Mouse (Mus musculus): ENCODE measurements around the gene Taar7b.

The Taar7b gene

DNA sequence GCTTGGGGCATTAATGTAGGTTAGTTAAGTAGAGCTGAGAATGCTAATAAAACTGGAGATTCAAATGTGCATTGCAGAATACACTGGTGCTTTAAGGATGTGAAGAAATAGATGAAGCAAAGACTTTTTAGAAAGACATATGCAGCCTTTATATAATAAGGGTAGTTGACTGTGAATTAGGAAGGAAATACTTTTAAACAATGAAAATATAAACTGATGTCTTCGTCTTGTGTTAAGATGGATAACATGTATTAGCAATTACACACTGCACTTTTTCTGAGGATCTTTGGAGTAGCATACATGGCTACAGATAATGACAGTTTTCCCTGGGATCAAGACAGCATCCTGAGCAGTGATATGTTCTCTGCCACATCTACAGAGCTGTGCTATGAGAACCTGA is at the start of gene Taar7b:
Gene Taar7b, plus strand, starts transcription at position 301 of the 400 bp plus-strand sequence.
- DNase-seq = no peak

DNA sequence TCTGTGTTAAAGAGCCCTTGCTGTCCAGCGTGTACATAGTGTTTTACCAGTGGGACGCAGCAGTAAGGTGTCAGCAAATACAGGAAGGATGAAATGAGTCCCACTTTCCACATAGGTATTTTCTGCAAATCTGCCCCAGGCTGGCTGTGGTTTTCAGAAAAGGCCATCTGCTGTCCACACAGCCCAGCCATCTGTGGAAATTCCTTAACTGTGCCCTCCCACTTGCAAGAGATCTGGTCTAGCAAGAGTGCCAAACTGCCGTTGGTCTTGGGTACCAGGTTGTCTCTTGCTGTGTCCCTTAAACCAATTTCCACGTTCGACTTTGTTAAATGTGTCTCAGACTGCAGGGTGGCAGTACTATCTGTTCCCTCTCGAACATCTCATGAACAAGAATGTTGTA is 48.0 kb upstream of the Taar7b start:
- no peak for DNase-seq

DNA sequence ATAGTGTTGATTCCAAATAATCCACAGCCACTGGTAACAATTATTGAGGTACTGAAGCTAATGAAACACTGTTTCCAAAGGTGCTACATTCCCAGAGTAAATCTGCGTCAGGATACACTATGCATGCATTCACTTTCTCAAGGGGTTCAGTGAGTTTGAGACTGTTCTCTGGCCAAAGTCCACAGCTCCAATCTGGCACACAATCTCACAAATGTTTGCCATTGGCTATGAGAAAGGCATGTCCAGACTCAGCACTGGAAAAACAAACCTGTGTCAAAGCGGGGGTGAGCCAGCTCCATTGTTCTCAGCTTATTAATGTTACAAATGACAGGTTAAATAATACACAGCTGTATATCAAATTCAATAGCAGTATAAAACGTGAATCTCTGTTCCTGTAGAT is 40.7 kb upstream of the Taar7b start:
- no peak for DNase-seq

DNA sequence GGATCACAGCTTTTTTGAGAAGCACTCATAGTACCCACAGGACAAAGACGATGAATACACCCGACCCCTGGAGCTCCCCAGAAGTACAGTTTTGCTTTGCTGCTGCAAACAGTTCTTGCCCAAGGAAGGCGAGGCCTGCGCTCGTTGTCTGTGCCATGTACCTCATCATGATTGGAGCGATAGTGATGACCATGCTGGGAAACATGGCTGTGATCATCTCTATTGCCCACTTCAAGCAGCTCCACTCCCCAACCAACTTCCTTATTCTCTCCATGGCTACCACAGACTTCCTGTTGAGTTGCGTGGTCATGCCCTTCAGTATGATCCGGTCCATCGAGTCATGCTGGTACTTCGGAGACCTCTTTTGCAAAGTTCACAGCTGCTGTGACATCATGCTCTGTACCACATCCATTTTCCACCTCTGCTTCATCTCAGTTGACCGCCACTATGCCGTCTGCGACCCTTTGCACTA is 39.3 kb upstream of the Taar7b start, which contains the start of gene Taar4:
Gene Taar4, plus strand, starts transcription at position 51 of the 472 bp plus-strand sequence.
- DNase-seq = no peak

DNA sequence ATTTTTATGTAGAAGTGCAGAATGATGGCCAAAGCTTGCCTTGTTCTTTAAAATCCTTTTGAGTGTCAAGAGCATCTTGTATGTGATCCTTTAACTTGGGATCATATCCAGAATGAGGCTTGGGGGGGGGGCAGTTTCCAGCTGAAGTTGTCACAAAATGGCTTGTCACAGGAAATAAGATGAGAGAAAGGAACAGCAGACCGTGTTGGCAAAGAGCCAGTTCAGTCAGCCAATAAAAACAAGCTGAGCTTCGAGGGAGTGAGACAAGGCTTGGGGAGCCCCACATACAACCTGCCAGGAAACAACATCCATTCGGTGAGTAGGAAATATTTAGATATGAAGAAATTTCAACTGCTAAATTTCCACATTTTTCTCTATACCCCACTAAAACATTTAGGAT is 36.3 kb upstream of the Taar7b start:
- no peak for DNase-seq

DNA sequence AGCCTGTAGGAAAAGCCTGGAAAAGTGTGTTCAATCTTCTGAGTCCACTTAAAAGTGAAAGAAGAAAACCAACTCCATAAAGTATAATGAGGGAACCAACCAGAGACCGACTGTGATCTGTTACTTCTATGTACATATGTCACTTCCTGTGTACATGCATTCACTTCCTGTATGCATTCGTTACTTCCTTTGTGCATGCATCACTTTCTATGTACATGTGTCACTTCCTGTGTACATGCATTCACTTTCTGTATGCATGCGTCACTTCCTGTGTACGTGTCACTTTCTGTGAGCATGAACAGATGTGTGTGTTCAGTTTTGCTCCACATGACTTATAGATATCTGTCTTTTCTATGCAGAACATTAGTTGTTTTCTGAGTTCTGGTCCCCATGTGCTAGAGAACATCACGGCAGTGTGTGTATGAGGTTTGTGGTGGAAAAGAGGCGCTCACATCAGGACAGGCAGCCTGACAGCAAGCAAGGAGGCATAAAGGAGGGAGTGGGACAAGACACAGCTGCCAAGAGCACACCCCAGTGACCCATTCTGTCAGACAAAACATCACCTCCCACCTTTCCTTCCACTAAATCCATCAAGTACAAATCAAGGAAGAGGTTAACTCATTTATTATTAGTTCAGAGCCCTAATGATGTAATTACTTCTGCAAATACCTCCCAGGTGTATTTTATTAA is 34.7 kb upstream of the Taar7b start:
- no peak for DNase-seq

DNA sequence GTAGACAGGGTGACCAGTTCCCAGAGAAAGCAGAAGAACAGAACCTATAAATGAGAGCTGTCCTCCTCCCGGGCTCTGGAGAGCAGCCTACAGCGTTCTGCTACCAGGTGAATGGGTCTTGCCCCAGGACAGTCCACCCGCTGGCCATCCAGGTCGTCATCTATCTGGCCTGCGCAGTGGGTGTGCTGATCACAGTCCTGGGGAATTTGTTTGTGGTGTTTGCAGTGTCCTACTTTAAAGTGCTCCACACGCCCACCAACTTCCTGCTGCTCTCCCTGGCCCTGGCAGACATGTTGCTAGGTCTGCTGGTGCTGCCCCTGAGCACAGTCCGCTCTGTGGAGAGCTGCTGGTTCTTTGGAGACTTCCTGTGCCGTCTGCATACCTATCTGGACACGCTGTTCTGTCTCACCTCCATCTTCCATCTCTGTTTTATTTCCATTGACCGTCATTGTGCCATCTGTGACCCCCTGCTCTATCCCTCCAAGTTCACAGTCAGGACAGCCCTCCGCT is 29.0 kb upstream of the Taar7b start, which contains the start of gene Taar5:
Gene Taar5, plus strand, starts transcription at position 51 of the 510 bp plus-strand sequence.
- no peak for DNase-seq

DNA sequence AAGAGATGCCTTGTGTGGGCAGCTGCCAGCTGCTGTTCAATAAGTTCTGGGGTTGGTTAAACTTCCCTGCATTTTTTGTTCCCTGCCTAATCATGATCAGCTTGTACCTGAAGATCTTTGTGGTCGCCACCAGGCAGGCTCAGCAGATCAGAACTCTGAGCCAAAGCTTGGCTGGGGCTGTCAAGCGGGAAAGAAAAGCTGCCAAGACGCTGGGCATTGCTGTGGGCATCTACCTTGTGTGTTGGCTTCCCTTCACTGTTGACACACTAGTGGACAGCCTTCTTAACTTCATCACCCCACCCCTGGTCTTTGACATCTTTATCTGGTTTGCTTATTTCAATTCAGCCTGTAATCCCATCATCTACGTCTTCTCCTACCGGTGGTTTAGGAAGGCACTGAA is 28.5 kb upstream of the Taar7b start:
- no peak for DNase-seq

DNA sequence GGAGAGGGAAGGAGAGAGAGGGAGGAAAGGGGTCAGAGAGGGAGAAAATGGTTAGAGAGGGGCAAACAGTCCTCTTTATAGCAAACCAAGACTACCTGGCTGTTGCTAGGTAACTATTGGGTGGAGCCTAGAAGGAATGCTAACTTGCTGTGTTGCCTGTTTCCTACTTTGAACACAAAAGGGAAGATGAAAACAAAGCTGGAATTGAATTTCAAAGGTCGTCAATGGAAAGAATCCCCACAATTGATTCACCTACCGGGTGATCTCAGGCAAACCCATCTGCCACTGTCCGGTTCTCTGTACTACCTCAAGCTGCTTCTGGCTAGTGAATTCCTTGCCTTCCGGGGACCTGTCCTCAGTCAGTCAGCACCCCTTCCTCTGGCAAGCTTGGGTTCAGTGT is 21.8 kb upstream of the Taar7b start:
- no peak for DNase-seq

DNA sequence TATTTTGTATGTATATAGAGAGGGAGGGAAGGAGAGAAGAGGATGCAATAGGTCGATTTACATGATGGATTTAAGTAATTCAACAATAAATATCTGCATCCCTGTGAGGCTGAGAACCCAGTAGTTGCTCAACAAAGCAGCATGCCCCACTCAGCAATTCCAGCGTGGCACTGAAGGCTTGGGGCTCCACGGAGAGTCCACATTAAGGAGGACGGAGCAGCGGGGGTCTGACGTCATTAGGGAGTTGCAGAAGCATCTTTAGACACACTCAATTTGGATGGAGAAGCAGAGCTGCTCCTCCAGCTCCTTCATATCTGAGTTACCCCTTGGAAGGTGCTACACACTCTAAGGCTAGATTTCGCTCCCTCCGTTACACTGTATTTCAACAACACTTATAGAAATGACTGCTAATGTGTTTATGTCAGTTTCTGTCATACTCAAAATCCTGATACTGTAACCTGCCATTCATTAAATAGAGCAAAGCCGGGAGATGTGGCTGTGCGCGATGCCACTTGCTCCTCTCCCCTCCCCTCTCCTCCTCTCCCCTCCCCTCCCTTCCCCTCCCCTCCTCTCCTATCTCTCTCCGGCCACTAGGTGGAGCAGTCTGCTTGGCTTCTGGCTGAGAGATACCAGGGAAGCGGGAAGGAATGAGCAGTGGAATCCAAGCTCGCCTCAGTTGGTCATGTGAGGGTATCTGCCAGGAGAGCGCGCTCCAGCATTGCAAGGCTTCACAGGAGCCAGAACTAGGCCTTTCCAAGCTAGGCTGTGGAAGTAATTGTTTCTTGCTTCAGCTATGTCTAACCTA is 20.6 kb upstream of the Taar7b start:
- peak; percentile 41 to 42 for DNase-seq

DNA sequence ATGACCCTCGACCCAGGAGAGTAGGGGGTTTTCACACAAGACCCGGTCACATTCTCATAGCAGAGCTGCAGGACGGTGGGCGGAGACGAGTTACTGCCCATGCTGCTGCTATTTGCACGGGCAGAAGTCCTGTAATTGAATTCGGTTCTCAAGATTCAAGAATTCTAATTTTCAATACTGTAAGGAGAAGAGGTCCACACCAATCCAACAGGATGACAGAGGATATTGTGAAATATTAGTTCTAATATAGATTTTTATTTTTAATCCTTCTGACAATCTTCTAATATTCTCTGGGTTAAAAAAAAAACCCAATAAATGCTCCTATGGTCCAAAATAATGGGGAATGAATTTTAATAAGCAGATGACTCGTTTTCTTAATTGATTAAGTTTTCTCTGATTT is 14.2 kb upstream of the Taar7b start, which contains the start of gene Taar6:
Gene Taar6, minus strand, starts transcription at position 101 of the 400 bp plus-strand sequence.
- no peak for DNase-seq

DNA sequence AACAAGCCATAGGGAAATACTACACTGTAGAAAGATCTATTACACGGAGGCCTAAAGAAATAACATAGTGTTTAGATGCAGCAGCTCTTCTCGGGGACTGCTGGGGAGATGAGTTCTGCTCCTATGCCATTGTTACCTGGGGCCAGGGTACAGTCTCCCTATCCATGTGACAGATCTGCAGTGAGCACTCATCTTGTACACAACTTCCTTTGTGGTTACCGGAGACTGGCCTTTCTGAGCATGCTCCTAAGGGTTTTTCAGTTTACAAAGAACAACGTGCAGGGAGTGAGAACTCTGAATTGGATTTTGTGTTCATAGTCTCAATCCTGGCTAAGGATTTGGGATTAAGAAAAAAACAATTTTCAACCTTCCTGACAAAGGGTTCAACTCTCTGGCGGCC is 13.3 kb upstream of the Taar7b start:
- no peak for DNase-seq

DNA sequence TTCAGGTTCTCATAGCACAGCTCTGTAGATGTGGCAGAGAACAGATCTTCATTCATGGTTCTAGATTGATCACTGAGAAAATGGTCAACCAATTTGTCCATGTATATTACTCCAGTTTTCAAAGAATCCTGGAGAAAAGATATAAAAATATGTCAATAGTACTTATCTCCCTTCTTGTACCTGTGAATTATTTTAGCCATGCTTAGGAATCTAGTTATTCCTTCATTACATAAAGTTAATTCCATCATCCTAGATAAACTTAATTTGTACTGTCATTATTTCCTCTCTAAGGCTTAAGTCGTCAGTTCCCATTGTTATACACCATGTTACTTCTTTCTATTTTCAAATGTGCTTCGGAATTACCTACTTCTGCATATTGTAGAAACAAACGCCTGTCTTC is 6.4 kb upstream of the Taar7b start, which contains the start of gene Taar7a:
Gene Taar7a, minus strand, starts transcription at position 101 of the 400 bp plus-strand sequence.
- no peak for DNase-seq

DNA sequence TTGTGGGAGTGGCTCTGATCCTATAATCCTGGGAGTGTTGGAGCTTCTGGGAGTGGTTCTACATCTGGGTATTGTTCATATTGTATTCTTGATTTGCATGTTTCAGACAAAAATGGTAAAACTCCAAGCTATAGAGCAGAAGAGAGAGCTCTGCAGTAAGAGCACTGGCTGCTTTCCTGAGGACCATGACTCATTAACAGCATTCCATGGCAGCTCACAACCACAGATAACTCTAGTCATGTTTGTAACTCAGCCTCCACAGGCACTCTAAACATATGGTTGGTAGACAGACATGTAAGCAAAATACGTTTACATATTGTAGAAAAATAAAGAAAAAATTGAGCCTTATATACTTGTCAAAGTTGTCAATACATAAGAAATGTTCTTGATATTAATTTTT is 6.7 kb downstream of the Taar7b start:
- DNase-seq = no peak

DNA sequence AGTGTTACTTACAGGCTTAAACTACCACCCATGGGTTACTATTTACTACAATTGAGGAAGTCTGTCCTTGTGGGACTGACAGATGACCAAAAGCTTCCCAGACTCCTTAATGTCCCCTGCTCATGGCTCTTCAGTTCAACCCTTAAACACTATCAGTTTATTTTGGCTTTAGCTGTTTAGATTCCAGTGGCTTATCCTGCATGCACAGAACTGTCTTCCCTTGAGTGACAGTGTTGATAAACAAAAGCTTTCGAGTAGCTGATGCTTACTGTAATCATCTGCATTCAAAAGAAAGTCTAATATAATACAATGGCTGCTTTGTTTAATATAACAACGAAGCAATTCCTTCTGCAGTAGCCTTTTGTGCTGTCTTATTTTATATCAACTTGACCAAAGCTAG is 7.3 kb downstream of the Taar7b start:
- DNase-seq = no peak

DNA sequence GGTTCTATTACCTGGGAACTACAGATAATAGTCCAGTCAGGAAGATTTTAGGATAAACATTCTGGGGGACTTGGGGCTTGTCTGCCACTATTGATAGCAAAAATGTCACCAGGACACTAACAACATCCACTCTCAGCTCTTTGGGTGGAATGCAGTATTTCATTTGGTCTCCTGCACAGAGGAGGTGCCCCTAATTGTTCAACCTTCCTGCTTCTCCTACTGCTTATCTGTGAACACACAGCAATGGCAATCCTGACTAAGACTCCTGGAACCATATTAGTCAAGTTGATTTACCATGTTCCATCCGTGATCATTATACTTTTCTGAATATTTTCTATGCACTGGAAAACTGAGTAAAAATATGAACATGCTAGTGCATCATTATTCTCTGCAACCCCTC is 8.4 kb downstream of the Taar7b start:
- no peak for DNase-seq

DNA sequence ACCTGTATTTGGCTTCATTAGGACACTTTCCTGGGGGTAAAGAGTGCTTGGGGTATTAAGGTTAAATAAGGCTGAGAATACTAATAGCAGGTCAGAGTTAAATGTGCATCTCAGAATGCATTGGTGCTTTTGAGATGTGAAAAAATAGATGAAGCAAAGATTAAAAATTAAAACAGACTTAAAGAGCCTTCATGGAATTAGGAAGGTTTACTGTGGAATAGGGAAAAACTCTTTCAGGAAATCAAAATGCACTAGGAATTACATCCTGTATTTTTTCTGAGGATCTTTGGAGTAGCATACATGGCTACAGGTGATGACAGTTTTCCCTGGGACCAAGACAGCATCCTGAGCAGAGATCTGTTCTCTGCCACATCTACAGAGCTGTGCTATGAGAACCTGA is 27.2 kb downstream of the Taar7b start, which contains the start of gene Taar7d:
Gene Taar7d, plus strand, starts transcription at position 301 of the 400 bp plus-strand sequence.
- DNase-seq = no peak

DNA sequence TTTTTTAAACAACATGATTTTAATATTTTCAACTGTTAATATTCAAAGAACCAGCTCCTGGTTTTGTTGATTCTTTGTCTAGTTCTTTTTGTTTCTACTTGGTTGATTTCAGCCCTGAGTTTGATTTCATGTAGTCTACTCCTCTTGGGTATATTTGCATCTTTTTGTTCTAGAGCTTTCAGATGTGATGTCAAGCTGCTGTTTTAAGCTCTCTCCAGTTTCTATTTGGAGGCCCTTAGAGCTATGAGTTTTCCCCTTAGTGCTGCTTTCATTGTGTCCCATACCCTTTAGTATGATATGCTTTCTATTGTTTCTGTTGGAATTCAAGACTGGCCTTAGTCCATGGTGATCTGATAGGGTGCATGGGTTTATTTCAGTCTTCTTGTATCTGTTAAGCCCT is 31.6 kb downstream of the Taar7b start:
- no peak for DNase-seq

DNA sequence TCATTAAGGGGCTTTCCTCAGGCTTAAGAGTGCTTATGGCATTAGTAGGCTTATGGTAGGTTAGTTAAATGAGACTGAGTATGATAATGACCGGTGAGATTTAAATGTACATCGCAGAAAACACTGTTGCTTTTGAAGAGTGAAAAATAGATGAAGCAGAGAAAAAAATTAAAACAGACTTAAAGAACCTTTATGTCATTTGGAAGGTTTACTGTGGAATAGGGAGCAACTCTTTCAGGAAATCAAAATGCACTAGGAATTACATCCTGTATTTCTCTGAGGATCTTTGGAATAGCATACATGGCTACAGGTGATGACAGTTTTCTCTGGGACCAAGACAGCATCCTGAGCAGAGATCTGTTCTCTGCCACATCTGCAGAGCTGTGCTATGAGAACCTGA is 37.6 kb downstream of the Taar7b start, which contains the start of gene Taar7e:
Gene Taar7e, plus strand, starts transcription at position 301 of the 400 bp plus-strand sequence.
- DNase-seq = no peak

DNA sequence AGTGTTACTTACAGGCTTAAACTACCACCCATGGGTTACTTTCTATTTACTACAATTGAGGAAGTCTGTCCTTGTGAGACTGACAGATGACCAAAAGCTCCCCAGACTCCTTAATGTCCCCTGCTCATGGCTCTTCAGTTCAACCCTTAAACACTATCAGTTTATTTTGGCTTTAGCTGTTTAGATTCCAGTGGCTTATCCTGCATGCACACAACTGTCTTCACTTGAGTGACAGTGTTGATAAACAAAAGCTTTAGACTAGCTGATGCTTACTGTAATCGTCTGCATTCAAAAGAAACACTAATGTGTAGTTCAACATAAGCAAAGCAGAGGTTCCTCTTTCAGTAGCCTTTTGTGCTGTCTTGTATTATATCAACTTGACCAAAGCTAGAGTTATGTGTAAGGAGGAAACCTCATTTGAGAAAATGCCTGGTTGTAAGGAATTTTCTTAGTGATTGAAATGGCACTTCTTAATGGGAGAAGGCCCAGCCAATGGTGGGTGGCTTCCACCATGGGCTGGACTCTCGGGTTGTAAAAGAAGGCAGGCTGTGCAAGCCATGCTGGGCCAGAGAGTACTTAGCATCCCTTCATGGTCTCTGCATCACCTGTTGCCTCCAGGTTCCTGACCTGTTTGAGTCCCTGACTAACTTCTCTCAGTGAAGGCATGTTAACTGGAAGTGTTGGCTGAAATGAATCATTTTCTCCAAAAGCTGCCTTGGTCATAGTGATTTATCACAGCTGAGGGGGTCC is 40.6 kb downstream of the Taar7b start:
- DNase-seq = no peak

DNA sequence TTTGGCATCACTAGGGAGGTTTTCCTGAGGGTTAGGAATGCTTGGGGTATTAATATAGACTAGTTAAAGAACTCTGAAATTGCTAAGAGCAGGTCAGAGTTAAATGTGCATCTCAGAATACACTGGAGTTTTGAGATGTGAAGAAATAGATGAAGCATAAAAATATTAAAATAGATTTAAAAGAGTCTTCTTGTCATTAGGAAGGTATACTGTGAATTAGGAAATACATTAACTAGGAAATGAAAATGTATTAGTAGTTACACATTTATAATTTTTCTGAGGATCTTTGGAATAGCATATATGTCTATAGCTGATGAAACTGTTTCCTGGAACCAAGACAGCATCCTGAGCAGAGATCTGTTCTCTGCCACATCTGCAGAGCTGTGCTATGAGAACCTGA is 49.5 kb downstream of the Taar7b start, which contains the start of gene Taar7f:
Gene Taar7f, plus strand, starts transcription at position 301 of the 400 bp plus-strand sequence.
- no peak for DNase-seq

Data from B cell, adult 2 months (primary cell).